Comparison of ENCODE assay signal across 18 mouse cellular contexts in genomic region chr16:6310744-6311678, GRCm38 (mm10).
A peak's percentile ranks its signal among the peaks of the same experiment; 100 is the strongest.
DNase-seq lines count a peak whose midpoint lies in the region; ATAC-seq lines count a peak whose summit lies in the region.
"Had no signal": no experiment of that assay in that cellular context is flagged by ENCODE, and none has a peak within 500 bp of the region (broad histone marks: within the 10 kb centered on the region; RNA-seq: fewer than 3 reads in every experiment).

No protein-coding gene starts in this region.

- intact Hi-C loops in left cerebral cortex, postnatal 4 days (cut with DNase I), result no loop called here
- intact Hi-C loops in left cerebral cortex, postnatal 36 days (cut with DNase I), result no loop called here

- no peak for ATAC-seq in cerebellum, adult (ENCODE audit: insufficient number of reproducible peaks, low FRiP score, low TSS enrichment)
- ATAC-seq: activated CD4-positive, CD25-positive, alpha-beta regulatory T cell, adult 4 months; midbrain, embryonic 13.5 days; Patski had no signal

- DNase-seq in cerebellum, adult 9-11 months, result peak; percentile 39
- peak; percentile 19 for DNase-seq in left cerebral cortex, postnatal 4 days
- no peak for DNase-seq in left cerebral cortex, postnatal 36 days (ENCODE audit: low spot score in 2 of 2)
- peak; percentile 66 to 67 for DNase-seq in cerebellum, postnatal 10 days
- no peak for DNase-seq in adrenal gland, postnatal 36 days
- DNase-seq in embryo, embryonic 11 days, result no peak
- DNase-seq: adrenal gland, adult 8-10 months; gastrocnemius, adult 2 months; kidney, adult 11 months; kidney, postnatal 4 days; lung, postnatal 36 days; right cerebral cortex, adult 18-20 months; right cerebral cortex, postnatal 4 days; thymus, postnatal 14 days had no signal

Comparison
In these comparisons a context has a peak if more than half of its experiments do, and no peak if none do; other contexts are left out.
1. DNase-seq: peak in cerebellum, adult 9-11 months (single experiment), left cerebral cortex, postnatal 4 days (single experiment) and cerebellum, postnatal 10 days (2 of 2); none in left cerebral cortex, postnatal 36 days (0 of 2), adrenal gland, postnatal 36 days (0 of 2) and embryo, embryonic 11 days (single experiment).